Mouse (Mus musculus) CH12.LX (cell line): ENCODE data around the gene Slc17a5.

Experiments used
- CTCF ChIP-seq, 2 experiments: IDR thresholded peaks in 1 of 2; conservative IDR thresholded peaks in 1 of 2; 2 replicates each; pipeline ENCODE4 v1.5.1; 2011 to 2012; ENCODE audit warnings: low read depth in 2 of 2, low read length in 2 of 2, improper control_type of control experiment in 1 of 2, inconsistent platforms in 1 of 2, mild to moderate bottlenecking in 1 of 2, moderate library complexity in 1 of 2
- EP300 ChIP-seq: IDR thresholded peaks from 2 replicates; pipeline ENCODE4 v1.6.1; 2011; ENCODE audit warnings: low read length, improper control_type of control experiment
- ETS1 ChIP-seq: conservative IDR thresholded peaks from 2 replicates; pipeline ENCODE4 v1.6.1; 2012; ENCODE audit warnings: low read depth, mild to moderate bottlenecking, inconsistent platforms, low read length, improper control_type of control experiment, moderate library complexity
- IRF4 ChIP-seq: IDR thresholded peaks from 2 replicates; pipeline ENCODE4 v1.6.1; 2014; ENCODE audit warnings: low read depth, mild to moderate bottlenecking, inconsistent platforms, low read length, improper control_type of control experiment
- MAFK ChIP-seq: IDR thresholded peaks from 2 replicates; pipeline ENCODE4 v1.6.1; 2011; ENCODE audit warnings: low read length, improper control_type of control experiment; ENCODE audit not compliant: insufficient replicate concordance
- MAX ChIP-seq: IDR thresholded peaks from 2 replicates; pipeline ENCODE4 v1.6.1; 2011; ENCODE audit warnings: low read length, improper control_type of control experiment
- POLR2A ChIP-seq: IDR thresholded peaks from 2 replicates; pipeline ENCODE4 v1.6.1; 2011; ENCODE audit warnings: low read depth, mild to moderate bottlenecking, improper control_type of control experiment, low read length
- SMC3 ChIP-seq: IDR thresholded peaks from 2 replicates; pipeline ENCODE4 v1.6.1; 2011; ENCODE audit warnings: low read depth, low read length, improper control_type of control experiment
- USF1 ChIP-seq: IDR thresholded peaks from 2 replicates; pipeline ENCODE4 v1.6.1; 2014; ENCODE audit warnings: low read depth, mild to moderate bottlenecking, inconsistent platforms, low read length, improper control_type of control experiment
- USF2 ChIP-seq: conservative IDR thresholded peaks from 2 replicates; pipeline ENCODE4 v1.6.1; 2011; ENCODE audit warnings: low read depth, low read length, improper control_type of control experiment
- ZC3H11A ChIP-seq: IDR thresholded peaks from 2 replicates; pipeline ENCODE4 v1.6.1; 2012; ENCODE audit warnings: low read depth, mild to moderate bottlenecking, inconsistent platforms, low read length, improper control_type of control experiment
- ZMIZ1 ChIP-seq: IDR thresholded peaks from 2 replicates; pipeline ENCODE4 v1.6.1; 2012; ENCODE audit warnings: low read depth, mild to moderate bottlenecking, inconsistent platforms, low read length, improper control_type of control experiment

- peak; percentile 100 for TF ChIP-seq ETS1
- peak; percentile 33 for TF ChIP-seq POLR2A
- TF ChIP-seq ZMIZ1, result 0 out of 2 replicates have a peak, but pooled peaks have one; percentile 40
- peak; percentile 83 for TF ChIP-seq EP300
- TF ChIP-seq ZC3H11A, result no peak; the same call in 1 of the 2 replicates
- peak; percentile 64 for TF ChIP-seq SMC3
- peak; percentile 16 to 89; a peak in 2 of 4 replicates for TF ChIP-seq CTCF (conservative IDR thresholded peaks at IDR 0.05 in 1 of 2, IDR thresholded peaks at IDR 0.05 in 1 of 2; ENCODE audit: low read depth in 2 of 2, low read length in 2 of 2)
- TF ChIP-seq USF1, result peak; percentile 47
- peak; percentile 40 for TF ChIP-seq USF2
- peak; percentile 97 for TF ChIP-seq MAX
- TF ChIP-seq MAFK, result peak; percentile 80
- TF ChIP-seq IRF4, result peak; percentile 94
Measured at GRCm38 (mm10) chr9:78527301-78527761, 60.5 kb downstream of the Slc17a5 start.
